Mouse (Mus musculus) MEL (cell line): ENCODE results near the gene Fmod. TPM values are rescaled to one million over a fixed set of nuclear protein-coding genes. Genes with fewer than 3 reads are reported as not detected.
A peak's percentile ranks its signal among the peaks of the same experiment; 100 is the strongest.

ENCODE experiments used
- DNase-seq: peaks from one replicate; pipeline ENCODE4 v3.0.0; 2011; ENCODE audit warnings: low read depth, low spot score
- H3K27ac ChIP-seq: 2 replicates; pipeline ENCODE4 v1.5.1; 2012; ENCODE audit warnings: low read depth, mild to moderate bottlenecking, control low read depth, low read length, moderate library complexity; ENCODE audit not compliant: control insufficient read depth
- H3K27me3 ChIP-seq, 2 experiments: fragments of 150-350 bp in 1 of 2; sonication (generic) in 1 of 2; 2 replicates each; pipeline ENCODE4 v1.6.1; 2012; ENCODE audit warnings: low read length in 2 of 2, mild to moderate bottlenecking in 2 of 2, improper control_type of control experiment in 1 of 2, moderate library complexity in 1 of 2; ENCODE audit not compliant: insufficient read depth in 2 of 2, control insufficient read depth in 1 of 2
- H3K36me3 ChIP-seq, 2 experiments: 2 replicates each; pipeline ENCODE4 v1.6.1; 2012 to 2014; ENCODE audit warnings: low read length in 2 of 2, improper control_type of control experiment in 1 of 2, inconsistent platforms in 1 of 2, mild to moderate bottlenecking in 1 of 2; ENCODE audit not compliant: insufficient read depth in 2 of 2, control insufficient read depth in 1 of 2
- H3K4me1 ChIP-seq, 2 experiments: fragments of 150-350 bp in 1 of 2; sonication (generic) in 1 of 2; 2 replicates each; pipeline ENCODE4 v1.6.1; 2012; ENCODE audit warnings: low read length in 2 of 2, improper control_type of control experiment in 1 of 2, mild to moderate bottlenecking in 1 of 2; ENCODE audit not compliant: insufficient read depth in 2 of 2, control insufficient read depth in 1 of 2
- H3K4me3 ChIP-seq, 2 experiments: fragments of 150-350 bp in 1 of 2; sonication (generic) in 1 of 2; 2 replicates each; pipeline ENCODE4 v1.5.1; 2012; ENCODE audit warnings: low read depth in 2 of 2, low read length in 2 of 2, mild to moderate bottlenecking in 2 of 2, moderate library complexity in 2 of 2, control low read depth in 1 of 2, improper control_type of control experiment in 1 of 2; ENCODE audit not compliant: control insufficient read depth in 1 of 2, insufficient read depth in 1 of 2
- H3K79me2 ChIP-seq: 2 replicates; pipeline ENCODE4 v1.6.1; 2012; ENCODE audit warnings: mild to moderate bottlenecking, low read length, moderate library complexity; ENCODE audit not compliant: control insufficient read depth, poor library complexity, insufficient read depth
- H3K9ac ChIP-seq: 2 replicates; pipeline ENCODE4 v1.6.1; 2012; ENCODE audit warnings: low read depth, mild to moderate bottlenecking, control low read depth, low read length, moderate library complexity; ENCODE audit not compliant: control insufficient read depth, poor library complexity, severe bottlenecking
- H3K9me3 ChIP-seq: fragments of 150-350 bp; sonication (generic); replicated peaks from 2 replicates; pipeline ENCODE4 v1.6.1; 2012; ENCODE audit warnings: mild to moderate bottlenecking, low read length, improper control_type of control experiment, moderate library complexity; ENCODE audit not compliant: insufficient read depth
- ETS1 ChIP-seq: IDR thresholded peaks from 2 replicates; pipeline ENCODE4 v1.6.1; 2012; ENCODE audit warnings: low read depth, mild to moderate bottlenecking, inconsistent platforms, low read length, improper control_type of control experiment, moderate library complexity
- GATA1 ChIP-seq: IDR thresholded peaks from 2 replicates; pipeline ENCODE4 v1.6.1; 2011; ENCODE audit warnings: low read depth, low read length, improper control_type of control experiment
- HCFC1 ChIP-seq: IDR thresholded peaks from 2 replicates; pipeline ENCODE4 v1.6.1; 2012; ENCODE audit warnings: low read depth, mild to moderate bottlenecking, inconsistent platforms, low read length, improper control_type of control experiment, moderate library complexity
- KAT2A ChIP-seq: conservative IDR thresholded peaks from 2 replicates; pipeline ENCODE4 v1.6.1; 2012; ENCODE audit warnings: low read depth, low read length, improper control_type of control experiment, inconsistent platforms
- MAX ChIP-seq: IDR thresholded peaks from 2 replicates; pipeline ENCODE4 v1.6.1; 2011; ENCODE audit warnings: low read length, improper control_type of control experiment
- MEF2A ChIP-seq: IDR thresholded peaks from 2 replicates; pipeline ENCODE4 v1.6.1; 2014; ENCODE audit warnings: low read depth, mild to moderate bottlenecking, inconsistent platforms, low read length, improper control_type of control experiment; ENCODE audit not compliant: poor library complexity, insufficient replicate concordance, severe bottlenecking; ENCODE audit errors: extremely low read depth
- MXI1 ChIP-seq: IDR thresholded peaks from 2 replicates; pipeline ENCODE4 v1.6.1; 2011; ENCODE audit warnings: mild to moderate bottlenecking, low read depth, low read length, improper control_type of control experiment
- NELFE ChIP-seq: IDR thresholded peaks from 2 replicates; pipeline ENCODE4 v1.6.1; 2011; ENCODE audit warnings: low read depth, low read length, improper control_type of control experiment
- NRF1 ChIP-seq: IDR thresholded peaks from 2 replicates; pipeline ENCODE4 v1.6.1; 2014; ENCODE audit warnings: low read depth, mild to moderate bottlenecking, inconsistent platforms, low read length, improper control_type of control experiment, moderate library complexity; ENCODE audit not compliant: poor library complexity, insufficient read depth, severe bottlenecking
- POLR2A ChIP-seq, 2 experiments: IDR thresholded peaks; 2 replicates each; pipeline ENCODE4 v1.6.1; 2011 to 2012; ENCODE audit warnings: low read length in 2 of 2, mild to moderate bottlenecking in 2 of 2, control low read depth in 1 of 2, improper control_type of control experiment in 1 of 2, low read depth in 1 of 2, moderate library complexity in 1 of 2; ENCODE audit not compliant: control insufficient read depth in 1 of 2, insufficient read depth in 1 of 2, poor library complexity in 1 of 2
- POLR2AphosphoS2 ChIP-seq: IDR thresholded peaks from 2 replicates; pipeline ENCODE4 v1.6.1; 2011; ENCODE audit warnings: low read length, improper control_type of control experiment
- RCOR1 ChIP-seq: IDR thresholded peaks from 2 replicates; pipeline ENCODE4 v1.6.1; 2012; ENCODE audit warnings: low read depth, mild to moderate bottlenecking, inconsistent platforms, low read length, improper control_type of control experiment
- SIN3A ChIP-seq: IDR thresholded peaks from 2 replicates; pipeline ENCODE4 v1.6.1; 2012; ENCODE audit warnings: low read length, improper control_type of control experiment, inconsistent platforms
- TBP ChIP-seq: IDR thresholded peaks from 2 replicates; pipeline ENCODE4 v1.8.0; 2011; ENCODE audit warnings: low read depth, low read length, improper control_type of control experiment
- TCF12 ChIP-seq: IDR thresholded peaks from 2 replicates; pipeline ENCODE4 v1.6.1; 2014; ENCODE audit warnings: low read depth, mild to moderate bottlenecking, inconsistent platforms, low read length, improper control_type of control experiment, moderate library complexity
- UBTF ChIP-seq: IDR thresholded peaks from 2 replicates; pipeline ENCODE4 v1.6.1; 2012; ENCODE audit warnings: low read depth, mild to moderate bottlenecking, inconsistent platforms, low read length, improper control_type of control experiment, moderate library complexity, borderline replicate concordance; ENCODE audit not compliant: insufficient read depth
- ZMIZ1 ChIP-seq: IDR thresholded peaks from 2 replicates; pipeline ENCODE4 v1.6.1; 2012; ENCODE audit warnings: low read depth, mild to moderate bottlenecking, inconsistent platforms, low read length, improper control_type of control experiment, moderate library complexity
- polyA plus RNA-seq, 2 experiments: library from polyadenylated mRNA; stranded (reverse) in 1 of 2; unstranded in 1 of 2; fragments of >175 nt in 1 of 2; fragments of >200 nt in 1 of 2; gene quantifications; 2 replicates each; pipeline versions ENCODE4 v1.2.1 to v1.2.4; 2012; ENCODE audit warnings: low replicate concordance in 2 of 2, low read depth in 1 of 2; ENCODE audit not compliant: insufficient read length in 2 of 2, insufficient read depth in 1 of 2, missing spikeins in 1 of 2
- total RNA-seq: library from RNA; depleted of rRNA; stranded (reverse); fragments of 300-350 nt; gene quantifications from 2 replicates; pipeline ENCODE4 v1.2.3, GENCODE M21; 2012

The Fmod gene
- total and polyA plus RNA-seq, 3 experiments, result not detected

DNA sequence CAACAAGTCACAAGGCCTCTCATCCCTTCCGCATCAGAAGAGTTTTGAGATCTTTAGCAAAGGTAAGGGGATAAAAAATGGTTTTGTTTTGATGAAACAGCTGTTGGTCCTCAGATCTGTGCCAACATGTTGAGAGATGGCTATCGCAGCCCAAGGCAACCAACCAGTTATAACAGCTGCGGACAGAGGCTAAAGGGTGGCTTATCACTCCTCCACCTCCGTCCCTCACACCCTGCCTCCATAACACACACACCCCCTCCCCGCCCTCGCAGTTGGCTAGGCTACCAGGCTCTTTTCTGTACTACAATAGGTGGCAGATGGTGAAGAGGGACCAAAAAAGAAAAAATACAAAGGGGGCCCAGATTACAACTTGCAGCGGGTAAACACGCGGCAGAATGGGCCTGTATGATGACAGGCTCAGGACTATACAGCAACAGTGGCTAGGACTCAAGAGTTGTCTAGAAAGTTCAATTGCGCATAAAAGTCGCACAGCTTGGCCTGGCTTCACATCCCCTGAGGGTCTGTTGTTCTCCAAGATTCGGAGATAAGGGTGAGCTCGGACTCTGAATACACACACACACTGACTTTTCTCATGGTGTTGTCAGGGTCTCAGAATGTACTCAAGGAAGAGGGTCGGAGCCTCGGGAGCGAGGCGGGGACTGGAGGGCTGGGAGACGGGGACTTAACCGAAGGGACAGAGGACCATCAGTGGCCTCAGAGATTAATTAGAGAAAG, 41.2 kb downstream of the Fmod start (continued):
- no peak for TF ChIP-seq MEF2A
- TF ChIP-seq POLR2AphosphoS2, result no peak
- 0 out of 2 replicates have a peak, but pooled peaks have one; percentile 31 for TF ChIP-seq MAX
- TF ChIP-seq SIN3A, result peak; percentile 25

DNA sequence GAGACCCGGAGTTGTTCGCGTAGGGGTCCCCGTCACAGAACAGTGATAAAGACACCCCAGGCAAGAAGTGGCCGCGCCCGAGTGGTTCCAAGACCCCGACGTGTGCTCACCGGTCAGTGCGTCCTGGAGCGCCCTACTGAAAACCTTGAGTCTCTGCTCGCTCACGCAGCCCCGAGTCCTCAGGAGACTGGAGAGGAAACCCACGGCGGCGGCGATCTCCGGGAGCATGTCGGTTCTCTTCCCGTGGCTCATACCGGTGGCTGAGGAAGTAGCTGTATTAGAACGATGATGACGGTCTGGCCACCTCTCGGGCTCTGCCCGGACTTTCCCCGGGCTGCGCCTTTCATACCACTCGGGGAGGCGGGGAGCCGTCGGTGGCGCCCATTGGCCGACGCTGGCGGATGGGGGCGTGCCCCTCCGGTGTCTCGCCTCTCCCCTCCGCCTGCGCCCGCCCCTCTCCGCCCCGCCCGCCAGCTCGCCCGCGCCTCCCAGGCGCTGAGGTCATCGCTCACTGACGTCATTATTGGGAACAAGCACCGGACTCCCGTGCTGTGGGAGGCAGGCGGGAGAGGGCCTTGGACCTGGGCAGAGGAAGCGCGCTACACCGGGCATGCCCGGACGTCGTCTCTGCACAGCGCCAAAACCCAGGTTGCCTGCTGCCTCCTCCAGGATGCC, 41.9 kb downstream of the Fmod start, which contains the start of gene Btg2:
Btg2 (minus strand) TSS at position 319 of the 675 bp plus-strand sequence.
- H3K79me2 ChIP-seq, result no peaks in the 10 kb centered on the region; the same call in 1 of the 2 replicates
- H3K4me3 ChIP-seq, result peak within 1 kb of the TSS; percentile 61 to 72
- peaks cover 0 to 16% of the 10 kb centered on the region in 2 experiments; a peak in 2 of 4 replicates for H3K36me3 ChIP-seq
- H3K9me3 ChIP-seq, result no peaks in the 10 kb centered on the region
- peak; percentile 92 for DNase-seq
- H3K27me3 ChIP-seq, result no peaks in the 10 kb centered on the region
- peak within 1 kb of the TSS; percentile 82 for H3K27ac ChIP-seq
- H3K4me1 ChIP-seq, result peaks cover 2 to 31% of the 10 kb centered on the region in 2 experiments
- TF ChIP-seq NRF1, result 0 out of 2 replicates have a peak, but pooled peaks have one; percentile 27
- peak; percentile 60; the same call in 1 of the 2 replicates for TF ChIP-seq SIN3A
- no peak for TF ChIP-seq KAT2A
- no peak; the same call in none of the 2 replicates for TF ChIP-seq MXI1
- TF ChIP-seq TCF12, result peak; percentile 65
- TF ChIP-seq UBTF, result no peak
- no peak for TF ChIP-seq RCOR1
- no peak for TF ChIP-seq GATA1
- TF ChIP-seq ETS1, result peak; percentile 72
- peak; percentile 89; the same call in 1 of the 2 replicates for TF ChIP-seq POLR2AphosphoS2
- peak; percentile 94 for TF ChIP-seq TBP
- peak; percentile 98 to 99 for TF ChIP-seq POLR2A (IDR thresholded peaks at IDR 0.05; ENCODE audit: control insufficient read depth in 1 of 2, insufficient read depth in 1 of 2, low read depth in 1 of 2, low read length in 2 of 2, poor library complexity in 1 of 2)
- 0 out of 2 replicates have a peak, but pooled peaks have one; percentile 23 for TF ChIP-seq HCFC1
- peak; percentile 94 for TF ChIP-seq NELFE
- peak; percentile 99 for TF ChIP-seq ZMIZ1
- H3K9ac ChIP-seq, result peak within 1 kb of the TSS; percentile 70
